Mouse (Mus musculus) lung, postnatal 14 days (tissue): ENCODE data around the gene Ube2cbp.

Experiments
- DNase-seq: peaks from one replicate; pipeline ENCODE4 v3.0.0; 2021

The Ube2cbp gene

DNA sequence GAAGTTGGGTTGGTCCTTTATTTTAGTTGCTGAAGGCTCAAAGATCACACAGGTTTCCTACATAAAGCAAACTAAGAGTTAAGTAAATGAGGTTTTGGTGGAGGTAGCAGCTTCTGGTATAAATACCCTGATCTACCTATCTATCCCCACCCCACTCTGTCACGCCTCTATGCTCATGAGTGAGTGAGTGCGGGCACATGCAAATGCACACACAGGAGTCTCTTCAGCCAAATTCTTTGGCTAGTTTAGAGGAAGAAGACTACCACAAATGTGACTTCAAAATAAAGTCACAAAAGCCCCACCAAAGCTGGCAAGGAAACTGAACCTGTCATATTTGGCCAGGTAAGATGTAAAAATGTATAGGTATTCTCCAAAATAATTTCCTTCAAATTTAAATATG, 149.1 kb downstream of the Ube2cbp start:
- no peak for DNase-seq

DNA sequence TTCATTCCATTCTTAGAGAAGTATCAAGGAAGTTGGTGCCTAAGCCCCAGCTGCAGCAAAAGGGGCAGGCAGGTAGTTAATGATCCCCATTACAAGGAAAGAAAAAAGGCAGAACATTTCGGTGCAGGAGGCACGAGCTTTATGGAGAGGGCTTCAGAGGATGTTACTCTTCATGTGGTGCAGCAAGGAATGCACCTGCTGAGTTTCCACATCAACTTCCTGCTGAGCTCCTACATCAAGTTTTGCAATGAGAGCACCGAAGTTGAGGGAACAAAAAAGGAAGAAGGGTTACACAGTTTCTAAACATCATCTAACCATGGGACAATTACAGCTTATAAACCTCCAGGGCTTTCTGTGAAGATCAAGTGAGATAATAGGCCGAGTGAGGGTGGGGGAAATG, 156.1 kb downstream of the Ube2cbp start:
- no peak for DNase-seq

DNA sequence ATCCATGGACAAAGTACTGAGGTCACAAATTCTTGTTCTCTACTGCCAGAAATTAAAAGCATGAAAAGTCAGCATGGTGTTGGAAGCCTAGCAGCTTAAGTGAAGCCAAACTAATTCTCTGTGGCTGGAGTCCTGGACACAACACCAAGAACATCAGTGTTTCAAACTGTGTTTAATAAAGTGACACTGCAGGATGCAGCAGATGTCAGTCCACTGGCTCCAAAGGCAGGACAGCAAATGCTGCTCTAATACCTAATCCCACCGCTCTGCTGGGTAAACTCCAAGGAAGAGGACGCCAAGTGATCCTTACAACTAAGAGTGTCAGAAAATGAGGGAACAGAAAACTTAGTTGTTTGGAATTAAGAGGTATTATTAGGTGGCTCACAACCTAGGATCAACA, 158.2 kb downstream of the Ube2cbp start:
- DNase-seq: no peak

DNA sequence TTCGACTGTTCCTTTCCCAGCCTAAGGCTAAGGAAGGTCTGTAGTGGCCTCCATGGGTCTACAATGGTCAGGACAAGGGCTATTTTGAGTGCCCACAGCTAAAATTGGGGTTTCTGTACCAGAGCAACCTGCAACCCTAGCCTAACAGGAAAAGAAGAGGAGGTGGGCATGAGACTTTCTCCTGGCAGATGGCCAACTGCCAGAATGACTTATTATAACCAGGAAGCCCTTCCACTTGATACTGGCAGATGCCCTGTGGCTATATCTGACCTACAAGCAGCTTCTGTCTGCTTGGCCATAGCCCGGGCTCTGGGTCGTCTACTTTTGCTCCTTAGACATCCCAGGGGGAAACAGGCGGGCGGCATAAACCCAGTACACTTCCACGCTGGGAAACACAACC, 163.3 kb downstream of the Ube2cbp start:
- no peak for DNase-seq

DNA sequence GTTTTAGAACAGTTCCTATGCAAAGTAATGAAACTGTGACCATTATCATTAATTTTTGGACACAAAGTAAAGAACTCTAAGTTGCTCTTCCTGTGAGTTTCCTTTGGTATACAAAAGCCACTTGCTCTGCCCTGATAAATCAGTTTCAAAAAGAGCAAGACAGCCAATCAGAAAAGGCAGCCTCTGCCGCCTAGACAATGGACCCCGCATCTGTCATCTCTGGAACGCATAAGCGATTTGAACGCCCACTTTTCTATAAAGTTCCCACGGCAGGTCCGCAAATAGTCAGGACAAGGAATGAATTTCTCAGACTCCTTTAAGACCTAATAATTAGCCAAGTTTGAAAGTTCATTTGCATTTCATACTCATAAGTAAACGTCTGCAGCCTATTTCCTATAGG, 166.2 kb downstream of the Ube2cbp start:
- DNase-seq: no peak

DNA sequence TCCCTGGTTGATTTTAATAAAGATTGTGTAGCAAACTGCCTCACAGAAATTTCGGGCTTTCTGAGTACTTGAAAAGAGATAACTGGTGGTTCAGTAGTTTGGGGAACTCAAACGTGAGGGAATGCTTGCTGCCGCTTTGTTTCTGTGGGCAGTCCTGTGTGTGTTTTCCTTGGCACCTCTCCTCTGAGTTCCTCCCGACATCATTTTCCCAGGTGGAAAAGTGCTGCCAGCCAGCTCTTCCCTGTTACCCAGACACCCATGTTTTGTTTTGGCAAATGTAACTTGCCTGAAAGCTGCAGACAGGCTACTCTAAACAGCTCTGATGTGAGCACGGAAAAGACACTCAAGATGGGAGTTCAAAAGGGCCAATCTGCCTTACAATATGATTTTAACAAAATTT, 166.6 kb downstream of the Ube2cbp start:
- no peak for DNase-seq

DNA sequence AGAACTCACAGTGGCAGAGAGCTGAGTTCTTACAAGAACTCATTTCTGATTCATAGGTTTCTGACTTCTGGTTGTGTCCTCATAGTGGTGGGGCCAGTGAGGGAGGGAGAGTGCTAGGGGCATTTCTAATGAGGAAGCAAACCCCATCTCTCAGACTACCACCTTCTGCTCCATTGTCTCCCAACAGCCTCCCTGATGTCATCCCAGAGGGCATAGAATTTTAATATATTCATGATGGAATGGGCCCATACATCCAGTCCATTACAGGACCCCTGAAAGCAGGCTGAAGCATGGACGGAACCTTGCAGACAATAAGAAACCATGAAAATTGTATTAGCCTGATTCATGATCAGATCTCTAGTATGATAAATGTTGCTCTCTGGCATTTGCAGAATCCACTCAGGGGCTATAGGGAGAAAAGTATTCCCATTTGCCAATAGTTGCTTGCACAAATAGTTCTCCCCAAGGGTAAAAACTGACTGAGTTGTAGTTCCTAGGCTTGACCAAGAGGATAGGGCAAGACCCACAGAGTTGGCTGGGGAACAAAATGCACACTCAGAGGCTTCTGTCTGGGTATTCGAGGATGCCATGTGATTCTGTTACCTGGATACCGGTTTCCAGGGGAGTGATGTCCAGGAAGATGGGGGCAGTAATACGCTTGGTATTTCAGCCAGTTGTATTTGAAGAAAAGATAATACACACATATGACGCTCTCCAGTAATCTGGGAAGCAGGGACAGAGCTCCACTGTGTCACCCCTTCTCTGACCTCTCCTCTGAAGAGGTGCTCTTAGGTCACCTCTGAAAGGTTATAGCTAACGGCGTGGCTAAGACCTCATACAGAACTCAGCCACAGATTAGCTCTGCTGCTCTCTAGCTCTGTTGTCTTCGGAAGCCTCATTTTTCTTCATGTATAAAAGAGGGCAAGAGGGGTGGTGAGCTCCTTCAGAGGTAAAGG, 167.8 kb downstream of the Ube2cbp start:
- DNase-seq: no peak

DNA sequence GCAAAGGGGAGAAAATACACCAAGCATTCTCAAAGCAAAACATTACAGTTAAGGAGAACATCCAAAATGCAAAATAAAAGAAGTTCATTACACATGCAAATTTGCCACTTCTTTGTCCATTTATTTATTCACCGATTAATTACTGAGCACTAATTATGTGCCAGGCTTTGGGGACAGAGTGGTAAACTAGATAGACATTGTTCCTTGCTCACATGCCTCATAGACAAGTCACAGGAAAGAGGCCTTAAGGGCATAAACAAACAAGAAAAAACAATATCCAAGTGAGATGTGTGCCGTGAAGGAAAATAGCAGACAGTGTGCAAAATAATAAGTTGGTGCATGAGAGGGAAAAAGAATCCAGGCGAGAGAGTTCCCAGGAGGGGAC, 177.2 kb downstream of the Ube2cbp start:
- no peak for DNase-seq

DNA sequence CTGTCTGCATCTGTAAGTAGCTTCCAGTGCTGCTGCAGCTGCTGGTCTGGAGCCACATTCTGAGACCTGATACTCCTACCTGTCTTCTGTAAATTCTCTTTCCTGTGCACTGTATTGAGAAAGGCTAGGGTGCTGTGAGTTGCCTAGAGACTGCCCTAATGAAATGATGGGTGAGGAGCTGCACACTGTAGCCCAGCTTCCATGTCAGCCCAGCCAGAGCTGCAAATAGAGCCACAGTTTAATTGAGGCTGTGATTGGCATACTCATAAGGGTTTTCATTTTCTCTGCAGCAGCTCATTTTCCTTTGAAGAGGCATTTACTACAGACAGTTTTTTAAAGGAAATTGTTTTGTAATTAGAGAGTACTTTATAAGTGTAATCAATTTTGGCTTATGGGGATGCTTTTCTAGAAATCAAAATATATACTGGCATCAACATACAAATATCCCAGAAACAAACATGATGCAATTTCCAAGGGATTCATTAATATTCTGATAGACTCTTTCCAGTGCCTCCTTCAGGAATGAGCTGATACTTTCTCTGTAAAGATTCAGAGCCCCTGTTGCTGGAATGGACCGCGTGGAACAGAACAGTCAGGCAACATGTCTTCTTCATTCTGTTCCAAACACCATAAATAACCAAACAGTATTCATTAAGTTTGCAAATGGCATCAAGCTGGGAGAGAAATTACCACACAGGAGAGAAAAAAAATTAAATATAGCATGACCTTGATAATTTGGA, 177.8 kb downstream of the Ube2cbp start:
- DNase-seq: no peak

DNA sequence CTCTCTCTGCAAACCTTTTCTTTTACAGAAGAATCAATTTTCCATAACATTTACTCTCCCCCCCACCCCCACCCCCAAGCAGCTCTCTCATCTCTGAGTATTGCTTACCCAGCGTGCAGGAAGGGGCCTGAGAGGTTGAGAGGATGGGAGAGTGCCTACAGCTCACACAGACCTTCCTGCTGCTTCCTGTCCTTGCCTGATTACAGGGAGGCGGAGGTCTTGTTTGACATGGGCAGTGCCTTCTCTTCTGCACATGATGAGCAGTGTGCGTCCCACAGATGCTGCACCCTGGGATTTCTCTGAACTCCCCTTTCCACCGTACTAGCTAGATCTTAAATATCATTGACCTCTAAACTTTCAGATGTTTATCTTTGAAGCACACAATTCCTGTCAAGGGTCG, 182.2 kb downstream of the Ube2cbp start:
- no peak for DNase-seq

DNA sequence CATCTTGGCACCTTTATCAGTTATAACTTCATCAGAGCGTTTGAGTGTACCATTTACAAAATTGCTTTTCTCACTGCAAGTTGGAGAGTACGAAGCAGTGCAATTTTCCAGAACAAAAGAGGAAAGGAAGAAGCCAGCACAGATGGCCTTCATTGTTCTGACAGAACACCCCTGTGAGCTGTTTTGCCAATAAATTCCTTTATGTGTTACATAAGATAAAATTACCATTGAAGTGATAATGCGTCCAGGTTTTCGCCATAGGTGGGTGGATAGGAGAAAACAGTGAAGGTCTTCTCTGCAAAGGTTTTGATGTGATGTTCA, 183.6 kb downstream of the Ube2cbp start:
- no peak for DNase-seq

DNA sequence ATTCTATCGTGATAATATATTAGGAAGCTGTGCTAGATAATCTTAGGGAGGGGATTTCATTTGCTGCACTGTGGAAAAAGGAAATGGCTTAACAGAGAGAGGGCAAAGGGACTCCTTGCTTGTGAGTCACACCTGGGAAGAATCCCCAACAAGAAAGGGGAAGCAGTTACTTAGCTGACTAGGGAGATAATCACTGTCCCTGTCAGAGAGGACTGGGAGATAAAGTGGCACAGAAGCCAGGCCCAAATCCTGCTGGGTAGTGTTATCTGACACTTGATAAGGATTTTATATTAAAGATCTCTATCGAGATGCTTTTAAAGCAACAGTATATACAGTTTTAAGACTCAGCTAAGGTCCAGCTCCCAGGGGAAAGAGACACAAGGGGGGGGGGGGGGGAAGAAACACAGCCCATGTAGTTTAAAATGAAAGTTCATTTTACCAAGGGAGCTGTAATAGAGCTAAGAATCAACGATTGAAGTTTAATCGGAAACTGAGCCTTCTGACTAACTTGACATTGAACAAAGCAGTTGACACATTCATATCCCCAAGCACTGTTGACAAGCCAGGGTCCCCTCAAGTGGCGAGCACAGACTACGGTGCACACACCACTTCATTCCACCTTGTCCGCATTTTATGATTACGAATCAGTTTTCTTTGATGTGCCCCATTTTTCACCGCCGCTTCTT, 184.1 kb downstream of the Ube2cbp start:
- DNase-seq: no peak

DNA sequence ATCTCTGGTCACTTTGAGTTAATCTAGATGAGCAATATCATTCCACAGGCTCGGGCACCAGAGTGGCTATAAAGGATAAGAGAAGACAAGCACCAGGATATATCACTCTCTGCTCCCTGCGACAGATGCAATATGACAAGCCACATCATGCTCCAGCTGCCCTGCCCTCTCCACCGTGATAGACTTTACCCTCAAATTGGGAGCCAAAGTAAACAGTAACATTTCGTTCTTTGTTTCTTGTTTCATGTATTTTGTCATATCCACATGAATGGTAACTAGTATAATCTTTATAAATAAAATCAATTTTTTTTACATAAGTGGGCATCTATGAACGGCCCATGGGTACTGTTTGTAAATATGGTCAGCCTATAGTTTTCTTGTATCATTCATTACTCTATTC, 195.2 kb downstream of the Ube2cbp start:
- DNase-seq: no peak

DNA sequence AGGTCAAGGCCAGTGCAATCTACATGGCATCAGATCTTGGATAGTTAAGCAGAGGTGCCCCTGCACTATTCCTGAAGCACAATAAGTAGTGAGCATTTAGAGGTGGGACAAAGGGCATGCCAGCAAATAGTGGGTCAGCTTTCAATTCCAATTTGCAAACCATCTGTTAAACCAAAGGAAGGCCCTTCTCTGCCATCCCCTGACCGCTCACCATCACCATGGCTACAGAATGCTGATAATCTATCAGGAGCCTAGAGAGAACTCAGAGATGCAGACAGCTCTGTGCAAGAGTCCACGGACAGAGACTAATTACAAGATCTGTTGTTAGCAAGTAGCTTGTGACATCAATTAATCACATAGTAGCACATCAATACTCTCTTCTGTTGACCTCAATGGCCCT, 198.1 kb downstream of the Ube2cbp start:
- no peak for DNase-seq
